Mouse (Mus musculus): ENCODE data around the gene Sat2.
A peak's percentile ranks its signal among the peaks of the same experiment; 100 is the strongest.

DNA sequence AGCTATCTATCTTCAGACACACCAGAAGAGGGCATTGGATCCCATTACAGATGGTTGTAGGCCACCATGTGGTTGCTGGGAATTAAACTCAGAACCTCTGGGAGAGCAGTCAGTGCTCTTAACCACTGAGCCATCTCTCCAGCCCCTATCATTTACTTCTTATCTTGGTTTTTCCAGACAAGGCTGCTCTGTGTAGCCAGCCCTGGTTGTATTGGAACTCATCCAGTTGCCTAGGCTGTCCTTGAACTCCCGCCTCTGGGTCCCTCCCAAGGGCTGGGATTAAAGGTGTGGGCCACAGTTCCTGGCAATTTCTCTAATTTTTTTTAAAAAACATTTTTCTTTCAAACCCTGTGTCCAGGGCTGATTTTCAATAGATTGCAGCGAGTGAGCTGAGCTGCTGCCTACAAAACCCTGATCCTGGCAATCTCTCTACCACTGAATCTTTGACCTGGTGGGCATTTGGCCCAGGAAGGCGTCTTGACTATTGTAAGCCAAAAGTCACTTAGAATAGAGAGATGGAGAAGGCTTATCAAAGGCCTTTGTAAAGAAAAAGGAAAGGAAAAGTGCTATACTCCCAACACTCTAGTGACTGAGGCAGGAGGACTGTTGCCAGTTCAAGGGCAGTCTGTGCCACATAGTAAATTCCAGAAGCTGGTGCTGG lies 39.5 kb downstream of the Sat2 start:
- TF ChIP-seq CTCF (conservative IDR thresholded peaks at IDR 0.05 in 1 of 2, IDR thresholded peaks at IDR 0.05 in 1 of 2; ENCODE audit: low read depth in 2 of 2, low read length in 2 of 2), result peak in 1 of 2 experiments; percentile 27; a peak in 1 of 4 replicates
- no peak for TF ChIP-seq JUND (conservative IDR thresholded peaks at IDR 0.05; ENCODE audit: low read depth, low read length)
- TF ChIP-seq TBP (conservative IDR thresholded peaks at IDR 0.05; ENCODE audit: low read depth, low read length), result no peak
- TF ChIP-seq EP300 (IDR thresholded peaks at IDR 0.05; ENCODE audit: low read length), result no peak
- TF ChIP-seq TCF12 (IDR thresholded peaks at IDR 0.05; ENCODE audit: low read depth, low read length), result no peak
- no peak for TF ChIP-seq USF2 (conservative IDR thresholded peaks at IDR 0.05; ENCODE audit: low read depth, low read length)
- no peak for TF ChIP-seq POLR2A (IDR thresholded peaks at IDR 0.05; ENCODE audit: low read depth, low read length)

All from CH12.LX (cell line).